Mouse (Mus musculus): ENCODE measurements at regions not wholly inside any gene's neighbourhood (a gene's known extent, or its start where the extent isn't known, plus 50 kb on each side); places are given as distances from the start of the nearest gene placed in this dataset.

DNA sequence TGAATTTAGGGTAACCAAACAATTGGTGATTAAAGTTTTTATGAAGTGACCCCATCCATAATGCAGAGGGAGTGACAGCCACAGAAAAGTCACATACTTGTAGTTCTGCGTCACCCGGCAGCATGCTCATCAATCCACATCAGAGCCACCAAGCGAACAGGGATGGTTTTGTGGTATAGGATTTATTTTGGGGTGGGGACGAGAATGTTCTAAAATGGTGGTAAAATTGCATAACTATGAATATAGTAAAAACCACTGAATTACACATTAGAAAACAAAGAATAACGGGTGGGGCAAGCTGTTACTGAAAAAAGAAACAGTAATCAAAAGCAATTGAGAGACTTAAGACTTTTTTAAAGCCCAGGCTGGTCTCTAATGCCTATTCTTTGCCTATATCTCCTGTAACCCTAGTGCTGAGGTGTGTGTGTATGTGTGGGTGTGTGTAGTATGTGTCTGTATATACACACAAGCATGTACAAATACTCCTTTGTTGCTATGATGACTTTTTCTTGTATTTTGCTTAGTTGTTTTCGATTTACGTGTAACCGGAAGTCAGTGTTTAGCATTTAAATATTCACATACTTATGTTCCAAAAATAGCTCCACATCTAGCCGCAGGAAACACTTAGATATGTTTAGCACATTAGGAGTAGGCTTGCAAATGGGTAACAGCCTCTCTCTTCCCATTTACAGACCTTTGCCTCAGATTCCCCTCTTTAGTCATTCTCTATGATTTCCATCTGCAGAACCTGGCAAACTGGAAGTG, 57.4 kb upstream of the Jak2 start:
- H3K9ac ChIP-seq (replicated peaks) = no peak overlapping the region
- no peak overlapping the region for H3K4me2 ChIP-seq (ENCODE audit: low read depth)
- no peak for DNase-seq (ENCODE audit: low read depth in 3 of 3, low spot score in 3 of 3)
- no peak for ATAC-seq (ENCODE audit: insufficient read depth)
- no peaks in the 10 kb centered on the region for H3K9me3 ChIP-seq (ENCODE audit: control insufficient read depth, low read length)
- no peak overlapping the region for H3K4me3 ChIP-seq (ENCODE audit: insufficient read depth in 1 of 2, low read depth in 2 of 2, low read length in 2 of 2)
- no peak for TF ChIP-seq EP300 (IDR thresholded peaks at IDR 0.05; ENCODE audit: low read depth)
- no peak for TF ChIP-seq CTCF (IDR thresholded peaks at IDR 0.05; ENCODE audit: low read depth)
- 68% methylated on average over 9 of the region's 9 CpGs for whole genome bisulfite sequencing (ENCODE audit: insufficient replicate concordance)
- H3K4me1 ChIP-seq (replicated peaks; ENCODE audit: control insufficient read depth in 2 of 2, insufficient read depth in 2 of 2, low read length in 1 of 2) = peaks cover 6 to 9% of the 10 kb centered on the region in 2 experiments
- H3K36me3 ChIP-seq (replicated peaks; ENCODE audit: control insufficient read depth, insufficient read depth, low read depth) = no peaks in the 10 kb centered on the region
- H3K27ac ChIP-seq = no peak overlapping the region
- no peaks in the 10 kb centered on the region for H3K27me3 ChIP-seq (ENCODE audit: control insufficient read depth, insufficient read depth, low read length)

DNA sequence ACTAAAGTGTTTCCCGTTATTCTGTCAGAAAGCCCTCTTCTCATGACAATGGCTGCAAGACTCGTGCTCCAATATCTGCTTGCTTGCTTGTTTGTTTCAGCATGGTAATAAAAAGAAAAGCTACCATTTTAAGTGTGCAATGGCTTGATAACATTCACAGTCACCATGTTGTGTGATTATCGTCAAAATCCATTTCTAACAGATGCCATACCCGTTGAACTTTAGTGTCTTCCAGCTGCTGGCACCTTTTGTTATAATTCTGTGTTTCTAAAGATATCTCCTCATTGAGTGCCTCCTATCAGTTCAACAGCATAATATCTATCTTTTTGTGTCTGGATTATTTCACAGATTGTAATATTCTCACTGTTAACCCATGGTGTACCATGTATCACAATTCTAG, 55.4 kb upstream of the Jak2 start:
- Histone ChIP-seq H3K9me3 (ENCODE audit: control insufficient read depth, low read length) (no peaks in the 10 kb centered on the region), H3K4me3 (ENCODE audit: insufficient read depth in 1 of 2, low read depth in 2 of 2, low read length in 2 of 2) (no peak overlapping the region), H3K36me3 (replicated peaks; ENCODE audit: control insufficient read depth, insufficient read depth, low read depth) (no peaks in the 10 kb centered on the region), H3K9ac (replicated peaks) (no peak overlapping the region), H3K4me2 (ENCODE audit: low read depth) (no peak overlapping the region), H3K27ac (no peak overlapping the region), H3K4me1 (replicated peaks; ENCODE audit: control insufficient read depth in 2 of 2, insufficient read depth in 2 of 2, low read length in 1 of 2) (peaks cover 8 to 15% of the 10 kb centered on the region in 2 experiments), H3K27me3 (ENCODE audit: control insufficient read depth, insufficient read depth, low read length) (no peaks in the 10 kb centered on the region)
- ATAC-seq (ENCODE audit: insufficient read depth) = no peak
- 31% methylated on average over 4 of the region's 4 CpGs for WGBS (ENCODE audit: insufficient replicate concordance)
- TF ChIP-seq EP300 (IDR thresholded peaks at IDR 0.05; ENCODE audit: low read depth) = peak; percentile 69
- TF ChIP-seq CTCF (IDR thresholded peaks at IDR 0.05; ENCODE audit: low read depth) = no peak
- DNase-seq (ENCODE audit: low read depth in 3 of 3, low spot score in 3 of 3) = no peak

DNA sequence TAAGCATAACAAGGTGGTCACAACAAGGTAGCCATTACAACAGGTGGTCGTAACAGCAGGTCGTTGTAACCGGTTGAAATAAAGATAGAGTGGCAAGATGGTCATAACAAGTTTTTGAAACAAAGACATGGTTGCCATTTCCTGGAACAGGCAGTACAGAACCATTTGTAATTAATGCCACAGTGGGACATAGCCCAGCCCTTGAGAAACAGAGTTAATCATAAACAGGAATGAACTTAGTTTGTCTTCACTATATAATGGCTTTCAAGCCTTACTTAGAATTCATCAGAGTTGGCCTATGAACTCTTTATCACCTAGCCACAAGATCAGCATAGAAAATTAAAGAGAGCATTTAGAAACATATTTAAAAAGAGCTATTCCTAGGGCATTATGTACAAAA, 53.0 kb upstream of the Jak2 start:
- no peak overlapping the region for H3K27ac ChIP-seq
- no peaks in the 10 kb centered on the region for H3K36me3 ChIP-seq (replicated peaks; ENCODE audit: control insufficient read depth, insufficient read depth, low read depth)
- no peak overlapping the region for H3K4me3 ChIP-seq (ENCODE audit: insufficient read depth in 1 of 2, low read depth in 2 of 2, low read length in 2 of 2)
- WGBS (ENCODE audit: insufficient replicate concordance) = 66% methylated on average over 3 of the region's 3 CpGs
- no peaks in the 10 kb centered on the region for H3K9me3 ChIP-seq (ENCODE audit: control insufficient read depth, low read length)
- H3K27me3 ChIP-seq (ENCODE audit: control insufficient read depth, insufficient read depth, low read length) = no peaks in the 10 kb centered on the region
- H3K4me2 ChIP-seq (ENCODE audit: low read depth) = no peak overlapping the region
- ATAC-seq (ENCODE audit: insufficient read depth) (no peak), DNase-seq (ENCODE audit: low read depth in 3 of 3, low spot score in 3 of 3) (no peak)
- peaks cover 16 to 21% of the 10 kb centered on the region in 2 experiments for H3K4me1 ChIP-seq (replicated peaks; ENCODE audit: control insufficient read depth in 2 of 2, insufficient read depth in 2 of 2, low read length in 1 of 2)
- TF ChIP-seq CTCF (IDR thresholded peaks at IDR 0.05; ENCODE audit: low read depth) (no peak), EP300 (IDR thresholded peaks at IDR 0.05; ENCODE audit: low read depth) (no peak)
- no peak overlapping the region for H3K9ac ChIP-seq (replicated peaks)

DNA sequence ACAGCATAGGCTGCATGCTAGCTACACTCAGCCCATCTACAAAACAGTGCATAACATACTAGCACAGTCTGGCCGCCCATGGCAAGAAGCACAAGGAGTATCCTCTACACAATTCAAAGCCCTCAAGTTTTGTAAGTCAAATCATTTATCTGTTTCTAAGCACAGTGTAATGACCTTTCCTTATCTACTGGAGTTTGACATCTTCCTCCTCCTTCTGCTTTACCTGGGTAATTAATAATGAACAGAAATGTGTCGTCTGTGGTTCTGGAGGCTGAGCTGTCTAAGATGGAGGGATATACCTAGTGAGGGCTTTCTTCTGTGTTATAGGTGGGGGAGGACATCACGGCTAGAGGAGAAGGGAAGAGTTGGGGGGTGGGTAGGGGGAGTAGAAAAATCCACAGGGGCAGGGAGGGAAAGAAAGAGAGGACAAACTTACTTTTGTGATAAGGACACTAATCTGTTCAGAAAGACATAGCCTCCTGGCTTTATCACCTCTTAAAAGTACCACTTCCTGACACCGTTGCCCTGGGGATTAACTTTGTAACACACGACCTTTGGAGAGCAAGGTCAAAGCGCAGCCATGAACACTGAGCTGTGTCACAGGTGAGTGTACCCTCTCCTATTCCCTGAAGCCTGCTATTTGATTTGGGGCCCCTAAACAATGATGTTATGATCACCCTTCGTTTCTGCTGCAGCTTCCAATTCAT, 52.4 kb upstream of the Jak2 start:
- no peaks in the 10 kb centered on the region for H3K27me3 ChIP-seq (ENCODE audit: control insufficient read depth, insufficient read depth, low read length)
- peak; percentile 27; the same call in 1 of the 2 replicates for ATAC-seq (ENCODE audit: insufficient read depth)

DNA sequence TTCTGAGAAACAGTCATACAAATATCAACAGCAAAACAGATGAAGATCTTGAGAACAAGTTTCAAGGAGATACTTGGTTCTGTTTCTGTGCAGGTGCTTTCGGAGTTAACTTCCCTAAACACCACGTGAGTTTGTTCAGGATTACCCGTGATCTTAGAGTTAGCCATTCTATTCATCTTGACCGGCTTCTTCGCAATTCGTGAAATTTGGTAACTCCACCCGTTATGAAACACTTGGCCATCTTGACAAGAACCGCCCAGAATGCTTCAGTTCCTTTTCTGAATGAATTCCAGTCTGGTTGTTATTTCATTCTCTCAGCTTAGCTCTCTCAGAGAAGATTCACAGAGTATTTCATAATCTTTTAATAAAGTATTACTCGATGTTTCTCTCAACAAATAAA, 50.0 kb upstream of the Jak2 start:
- H3K36me3 ChIP-seq (replicated peaks; ENCODE audit: control insufficient read depth, insufficient read depth, low read depth) = no peaks in the 10 kb centered on the region
- H3K4me3 ChIP-seq (ENCODE audit: insufficient read depth in 1 of 2, low read depth in 2 of 2, low read length in 2 of 2) = no peak overlapping the region
- 78% methylated on average over 9 of the region's 9 CpGs for WGBS (ENCODE audit: insufficient replicate concordance)
- DNase-seq (ENCODE audit: low read depth in 3 of 3, low spot score in 3 of 3) (no peak), ATAC-seq (ENCODE audit: insufficient read depth) (no peak)
- H3K9me3 ChIP-seq (ENCODE audit: control insufficient read depth, low read length) = no peaks in the 10 kb centered on the region
- H3K27me3 ChIP-seq (ENCODE audit: control insufficient read depth, insufficient read depth, low read length) = no peaks in the 10 kb centered on the region
- no peak overlapping the region for H3K9ac ChIP-seq (replicated peaks)
- no peak overlapping the region for H3K4me2 ChIP-seq (ENCODE audit: low read depth)
- no peak overlapping the region for H3K27ac ChIP-seq
- TF ChIP-seq EP300 (IDR thresholded peaks at IDR 0.05; ENCODE audit: low read depth) (no peak), CTCF (IDR thresholded peaks at IDR 0.05; ENCODE audit: low read depth) (no peak)
- peaks cover 20 to 23% of the 10 kb centered on the region in 2 experiments for H3K4me1 ChIP-seq (replicated peaks; ENCODE audit: control insufficient read depth in 2 of 2, insufficient read depth in 2 of 2, low read length in 1 of 2)

More for the DNA sequence above, 52.4 kb upstream of the Jak2 start:
- TF ChIP-seq EP300 (IDR thresholded peaks at IDR 0.05; ENCODE audit: low read depth) (no peak), CTCF (IDR thresholded peaks at IDR 0.05; ENCODE audit: low read depth) (no peak)
- Histone ChIP-seq H3K4me2 (ENCODE audit: low read depth) (no peak overlapping the region), H3K27ac (no peak overlapping the region), H3K9me3 (ENCODE audit: control insufficient read depth, low read length) (no peaks in the 10 kb centered on the region), H3K9ac (replicated peaks) (no peak overlapping the region), H3K4me3 (ENCODE audit: insufficient read depth in 1 of 2, low read depth in 2 of 2, low read length in 2 of 2) (no peak overlapping the region), H3K36me3 (replicated peaks; ENCODE audit: control insufficient read depth, insufficient read depth, low read depth) (no peaks in the 10 kb centered on the region), H3K4me1 (replicated peaks; ENCODE audit: control insufficient read depth in 2 of 2, insufficient read depth in 2 of 2, low read length in 1 of 2) (peaks cover 16 to 22% of the 10 kb centered on the region in 2 experiments)
- DNase-seq (ENCODE audit: low read depth in 3 of 3, low spot score in 3 of 3) = no peak
- 29% methylated on average over 7 of the region's 7 CpGs for WGBS (ENCODE audit: insufficient replicate concordance)
